Mouse (Mus musculus): ENCODE results near the gene Eif4e2. TPM values are rescaled to one million over a fixed set of nuclear protein-coding genes. Genes with fewer than 3 reads are reported as not detected.

Eif4e2 gene
- 104 and 149 TPM in 2 replicates for total RNA-seq (2014; fragmentation: Nextera tagmentation)
- total RNA-seq (2017) = 241 and 258 TPM in 2 replicates

- ATAC-seq (replicated peaks; ENCODE audit: low FRiP score, low TSS enrichment, poor library complexity, severe bottlenecking) = peak; percentile 91
Observed at GRCm38 (mm10) chr1:87213735-87214704, at the start of gene Eif4e2. Gene Eif4e2 (plus strand): TSS chr1:87213914.

- ATAC-seq (replicated peaks; ENCODE audit: low FRiP score, low TSS enrichment, poor library complexity, severe bottlenecking) = no peak
Observed at GRCm38 (mm10) chr1:87164164-87164795, 49.4 kb upstream of the Eif4e2 start.

GRCm38 (mm10) chr1:87164796-87165184 is 48.9 kb upstream of the Eif4e2 start:
- ATAC-seq (replicated peaks; ENCODE audit: low FRiP score, low TSS enrichment, poor library complexity, severe bottlenecking) = no peak

GRCm38 (mm10) chr1:87170458-87170857 is 43.3 kb upstream of the Eif4e2 start:
- ATAC-seq (replicated peaks; ENCODE audit: low FRiP score, low TSS enrichment, poor library complexity, severe bottlenecking) = no peak

GRCm38 (mm10) chr1:87171312-87171711 is 42.4 kb upstream of the Eif4e2 start:
- ATAC-seq (replicated peaks; ENCODE audit: low FRiP score, low TSS enrichment, poor library complexity, severe bottlenecking) = no peak

GRCm38 (mm10) chr1:87172316-87172715 is 41.4 kb upstream of the Eif4e2 start:
- ATAC-seq (replicated peaks; ENCODE audit: low FRiP score, low TSS enrichment, poor library complexity, severe bottlenecking) = no peak

- ATAC-seq (replicated peaks; ENCODE audit: low FRiP score, low TSS enrichment, poor library complexity, severe bottlenecking) = peak; percentile 48; the same call in 1 of the 2 replicates
Observed at GRCm38 (mm10) chr1:87174006-87174955, 39.4 kb upstream of the Eif4e2 start.

GRCm38 (mm10) chr1:87175852-87176292 is 37.8 kb upstream of the Eif4e2 start:
- peak; percentile 77 for ATAC-seq (replicated peaks; ENCODE audit: low FRiP score, low TSS enrichment, poor library complexity, severe bottlenecking)

- no peak for ATAC-seq (replicated peaks; ENCODE audit: low FRiP score, low TSS enrichment, poor library complexity, severe bottlenecking)
Observed at GRCm38 (mm10) chr1:87180896-87181295, 32.8 kb upstream of the Eif4e2 start.

GRCm38 (mm10) chr1:87183013-87183412 is 30.7 kb upstream of the Eif4e2 start, which contains the start of gene Prss56:
Gene Prss56 (plus strand): TSS chr1:87183313.
- no peak for ATAC-seq (replicated peaks; ENCODE audit: low FRiP score, low TSS enrichment, poor library complexity, severe bottlenecking)

GRCm38 (mm10) chr1:87183998-87184750 is 29.5 kb upstream of the Eif4e2 start:
- ATAC-seq (replicated peaks; ENCODE audit: low FRiP score, low TSS enrichment, poor library complexity, severe bottlenecking) = no peak

- peak; percentile 51 for ATAC-seq (replicated peaks; ENCODE audit: low FRiP score, low TSS enrichment, poor library complexity, severe bottlenecking)
Observed at GRCm38 (mm10) chr1:87184751-87185139, 29.0 kb upstream of the Eif4e2 start.

- ATAC-seq (replicated peaks; ENCODE audit: low FRiP score, low TSS enrichment, poor library complexity, severe bottlenecking) = no peak
Observed at GRCm38 (mm10) chr1:87185526-87185925, 28.2 kb upstream of the Eif4e2 start.

- ATAC-seq (replicated peaks; ENCODE audit: low FRiP score, low TSS enrichment, poor library complexity, severe bottlenecking) = no peak
Observed at GRCm38 (mm10) chr1:87186261-87187036, 27.3 kb upstream of the Eif4e2 start.

GRCm38 (mm10) chr1:87187037-87187355 is 26.7 kb upstream of the Eif4e2 start:
- ATAC-seq (replicated peaks; ENCODE audit: low FRiP score, low TSS enrichment, poor library complexity, severe bottlenecking) = no peak

GRCm38 (mm10) chr1:87190429-87190828 is 23.3 kb upstream of the Eif4e2 start, which contains the start of gene Chrnd:
Gene Chrnd (plus strand): TSS chr1:87190607.
- ATAC-seq (replicated peaks; ENCODE audit: low FRiP score, low TSS enrichment, poor library complexity, severe bottlenecking) = no peak

- no peak for ATAC-seq (replicated peaks; ENCODE audit: low FRiP score, low TSS enrichment, poor library complexity, severe bottlenecking)
Observed at GRCm38 (mm10) chr1:87197296-87197695, 16.4 kb upstream of the Eif4e2 start.

All from megakaryocyte-erythroid progenitor cell, adult 5-6 weeks (primary cell).